Mouse (Mus musculus) hindbrain, embryonic 12.5 days (tissue): Measurements from ENCODE around the gene Ptchd1. TPM values are rescaled to one million over a fixed set of nuclear protein-coding genes. Genes with fewer than 3 reads are reported as not detected.
A peak's percentile ranks its signal among the peaks of the same experiment; 100 is the strongest.

ENCODE experiments used
- ATAC-seq: fragments of 200-750 bp; cut with Nextera tagmentation; 2 replicates; pipeline ENCODE4 v1.8.0; 2017; ENCODE audit warnings: moderate TSS enrichment; ENCODE audit not compliant: low FRiP score
- H3K27ac ChIP-seq: fragments of 300-500 bp; sonication (generic); 2 replicates; pipeline ENCODE4 v1.5.1; 2016; ENCODE audit warnings: mild to moderate bottlenecking
- H3K27me3 ChIP-seq: fragments of 300-500 bp; sonication (generic); 2 replicates; pipeline ENCODE4 v1.6.1; 2016; ENCODE audit warnings: mild to moderate bottlenecking
- H3K36me3 ChIP-seq: fragments of 300-500 bp; sonication (generic); 2 replicates; pipeline ENCODE4 v1.6.1; 2016; ENCODE audit warnings: mild to moderate bottlenecking
- H3K4me1 ChIP-seq: fragments of 300-500 bp; sonication (generic); 2 replicates; pipeline ENCODE4 v1.6.1; 2016
- H3K4me2 ChIP-seq: fragments of 300-500 bp; sonication (generic); replicated peaks from 2 replicates; pipeline ENCODE4 v1.6.1; 2016; ENCODE audit warnings: mild to moderate bottlenecking
- H3K4me3 ChIP-seq: fragments of 300-500 bp; sonication (generic); 2 replicates; pipeline ENCODE4 v1.5.1; 2016; ENCODE audit warnings: mild to moderate bottlenecking
- H3K9ac ChIP-seq: fragments of 300-500 bp; sonication (generic); 2 replicates; pipeline ENCODE4 v1.6.1; 2016; ENCODE audit warnings: mild to moderate bottlenecking, moderate library complexity
- H3K9me3 ChIP-seq: fragments of 300-500 bp; sonication (generic); replicated peaks from 2 replicates; pipeline ENCODE4 v1.6.1; 2016; ENCODE audit warnings: mild to moderate bottlenecking
- WGBS: fragments of 180-500 bp; shearing (Covaris S2); methylation state at CpG from one replicate; pipeline ENCODE4 v1.1.7; 2016; 5-methylcytosine and 5-hydroxymethylcytosine counted together
- polyA plus RNA-seq: library from polyadenylated mRNA; unstranded; fragments of >200 nt; fragmentation: Nextera tagmentation; extraction: Ambion mirVana; gene quantifications from 2 replicates; pipeline ENCODE4 v1.2.1, GENCODE M21; 2016

Ptchd1 gene
- polyA plus RNA-seq = 4.1 and 4.5 TPM in 2 replicates

DNA sequence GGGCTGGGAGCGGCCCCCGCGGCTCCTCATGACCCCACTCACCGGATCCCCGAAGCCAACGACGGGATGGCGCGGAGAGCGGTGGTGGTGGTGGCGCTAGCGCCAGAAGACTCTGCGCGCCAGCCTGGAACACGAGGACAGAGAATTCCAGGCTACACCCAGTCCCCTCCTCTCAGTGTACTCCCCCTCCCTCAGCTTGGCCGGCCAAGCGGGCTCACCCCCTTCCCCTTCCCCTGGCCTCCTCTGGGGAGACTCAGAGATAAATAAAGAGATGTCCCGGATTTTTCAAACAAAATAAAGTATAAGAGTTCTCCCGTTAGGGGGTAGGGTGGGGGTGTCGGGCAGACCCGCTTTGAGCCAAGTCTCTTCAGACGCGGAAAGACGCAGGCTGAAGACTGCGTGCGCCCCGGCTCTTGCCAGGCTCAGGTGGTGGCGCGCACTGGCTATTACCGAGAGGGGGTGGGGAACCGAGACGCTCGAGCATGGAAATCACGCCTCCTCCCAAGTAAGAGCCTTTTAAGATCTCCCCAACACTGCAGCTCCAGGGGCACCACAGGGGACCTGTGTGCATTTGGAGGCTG, at the start of gene Ptchd1:
TSS of gene Ptchd1 (minus strand) at position 114 of the 581 bp plus-strand sequence.
- Histone ChIP-seq H3K9me3 (no peaks in the 10 kb centered on the region), H3K9ac (peak within 1 kb of the TSS; percentile 54), H3K4me3 (peak within 1 kb of the TSS; percentile 51), H3K4me1 (no peaks in the 10 kb centered on the region), H3K4me2 (peak within 1 kb of the TSS; percentile 85), H3K36me3 (no peaks in the 10 kb centered on the region), H3K27ac (peak within 1 kb of the TSS; percentile 48), H3K27me3 (peaks cover 42% of the 10 kb centered on the region)
- peak; percentile 81 for ATAC-seq
- 20% methylated on average over 30 of the region's 34 CpGs for WGBS

DNA sequence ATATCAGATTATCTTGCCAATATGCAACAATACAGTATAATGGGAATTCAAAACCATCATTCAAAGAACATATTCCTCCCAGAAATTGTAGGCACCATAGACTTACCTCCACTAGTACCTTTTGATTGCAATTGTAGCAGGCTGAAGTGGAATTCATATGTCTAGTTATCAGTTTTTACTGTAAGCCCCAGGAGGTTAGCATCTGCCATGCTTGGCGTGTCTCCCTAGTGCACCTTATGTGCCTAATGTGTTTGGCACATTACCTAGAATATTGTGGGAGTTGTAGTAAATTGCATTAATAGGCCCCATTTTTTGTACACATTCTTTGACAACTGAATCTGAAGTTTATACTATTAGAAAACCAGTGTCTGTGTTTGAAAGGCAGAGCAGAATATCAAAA, 34.4 kb upstream of the Ptchd1 start:
- 88% methylated on average over 1 of the region's 1 CpGs for WGBS
- H3K4me1 ChIP-seq = no peaks in the 10 kb centered on the region
- no peak overlapping the region for H3K9ac ChIP-seq
- no peak for ATAC-seq
- H3K27me3 ChIP-seq = no peaks in the 10 kb centered on the region
- H3K4me2 ChIP-seq = no peak overlapping the region
- H3K4me3 ChIP-seq = no peak overlapping the region
- H3K9me3 ChIP-seq = no peaks in the 10 kb centered on the region
- no peaks in the 10 kb centered on the region for H3K36me3 ChIP-seq
- no peak overlapping the region for H3K27ac ChIP-seq

DNA sequence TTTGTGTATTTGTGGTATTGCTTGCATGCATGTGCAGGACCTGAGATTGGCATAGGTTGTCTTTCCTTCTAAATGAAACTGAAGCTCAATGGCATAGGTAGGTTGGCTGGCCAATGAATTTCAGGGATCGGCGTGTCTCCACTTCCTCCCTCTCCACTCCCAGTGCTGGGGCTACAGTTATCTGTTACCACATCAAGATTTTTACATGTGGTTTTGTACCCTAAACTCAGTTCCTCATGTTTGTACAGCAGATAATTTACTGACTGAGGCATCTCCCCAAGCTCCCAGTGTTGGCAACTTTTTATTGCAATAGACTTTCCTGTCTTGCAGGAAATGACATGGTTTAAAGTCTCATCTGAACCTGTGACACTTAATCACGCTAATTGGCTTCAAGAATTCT, 22.4 kb upstream of the Ptchd1 start:
- Histone ChIP-seq H3K4me2 (no peak overlapping the region), H3K9ac (no peak overlapping the region), H3K27ac (no peak overlapping the region), H3K4me1 (no peaks in the 10 kb centered on the region), H3K9me3 (no peaks in the 10 kb centered on the region), H3K36me3 (no peaks in the 10 kb centered on the region), H3K27me3 (no peaks in the 10 kb centered on the region), H3K4me3 (no peak overlapping the region)
- WGBS = 91% methylated on average over 3 of the region's 3 CpGs
- no peak for ATAC-seq

DNA sequence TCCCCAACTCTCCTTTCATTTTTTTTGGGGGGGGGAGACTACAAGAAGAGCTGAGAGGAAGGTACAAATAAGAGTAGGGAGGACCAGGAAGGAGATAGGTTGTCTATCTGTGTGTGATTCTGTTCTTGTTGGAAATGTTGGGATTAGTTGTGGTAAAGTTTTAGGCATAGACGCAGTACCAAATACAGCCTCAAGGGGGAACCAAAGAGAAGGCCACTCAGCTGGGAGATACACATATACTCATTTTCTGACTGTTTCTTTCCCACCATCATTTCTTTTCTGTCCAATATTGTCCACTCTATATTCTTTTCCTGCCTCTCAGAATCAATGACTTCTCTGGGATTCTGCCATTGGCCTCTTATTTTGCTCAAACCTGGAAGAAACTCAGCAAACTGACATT, 20.4 kb upstream of the Ptchd1 start:
- no peaks in the 10 kb centered on the region for H3K9me3 ChIP-seq
- no peak overlapping the region for H3K4me3 ChIP-seq
- 0% methylated on average over 1 of the region's 1 CpGs for WGBS
- no peaks in the 10 kb centered on the region for H3K36me3 ChIP-seq
- no peaks in the 10 kb centered on the region for H3K4me1 ChIP-seq
- no peak overlapping the region for H3K27ac ChIP-seq
- H3K9ac ChIP-seq = no peak overlapping the region
- H3K4me2 ChIP-seq = no peak overlapping the region
- ATAC-seq = no peak
- H3K27me3 ChIP-seq = no peaks in the 10 kb centered on the region

DNA sequence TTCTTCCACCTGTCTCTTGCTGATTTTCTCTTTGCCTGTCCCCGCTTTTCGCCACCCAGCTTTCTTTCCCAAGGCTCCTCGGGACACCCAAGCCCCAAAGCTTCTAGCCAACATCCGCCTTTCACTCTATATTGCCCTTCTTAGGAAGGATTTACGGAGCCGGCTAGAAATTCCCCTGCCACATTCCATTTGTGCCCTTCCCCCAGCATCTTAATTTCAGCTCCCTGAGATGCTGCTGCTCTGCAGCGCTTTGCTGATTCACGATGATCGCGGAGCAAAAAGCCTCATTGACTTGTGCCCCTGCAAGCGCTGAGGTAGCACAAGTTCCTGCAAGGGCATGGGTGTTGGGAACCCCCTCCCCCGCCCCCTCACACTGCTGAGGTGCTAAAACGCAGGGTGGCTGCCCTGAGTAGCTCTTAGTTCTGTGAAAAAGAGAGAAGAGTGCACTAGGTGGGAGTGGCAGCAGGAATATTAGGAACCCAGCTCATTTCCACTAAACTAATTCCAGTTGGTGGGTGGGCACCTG, 2.1 kb upstream of the Ptchd1 start:
- Histone ChIP-seq H3K9me3 (no peaks in the 10 kb centered on the region), H3K27ac (no peak overlapping the region), H3K4me1 (no peaks in the 10 kb centered on the region), H3K9ac (no peak overlapping the region), H3K4me3 (0 out of 2 replicates have a peak overlapping the region, but pooled peaks have one; percentile 3), H3K4me2 (peak overlapping the region; percentile 85), H3K36me3 (no peaks in the 10 kb centered on the region), H3K27me3 (peaks cover 42% of the 10 kb centered on the region)
- ATAC-seq = no peak
- WGBS = 13% methylated on average over 13 of the region's 13 CpGs

DNA sequence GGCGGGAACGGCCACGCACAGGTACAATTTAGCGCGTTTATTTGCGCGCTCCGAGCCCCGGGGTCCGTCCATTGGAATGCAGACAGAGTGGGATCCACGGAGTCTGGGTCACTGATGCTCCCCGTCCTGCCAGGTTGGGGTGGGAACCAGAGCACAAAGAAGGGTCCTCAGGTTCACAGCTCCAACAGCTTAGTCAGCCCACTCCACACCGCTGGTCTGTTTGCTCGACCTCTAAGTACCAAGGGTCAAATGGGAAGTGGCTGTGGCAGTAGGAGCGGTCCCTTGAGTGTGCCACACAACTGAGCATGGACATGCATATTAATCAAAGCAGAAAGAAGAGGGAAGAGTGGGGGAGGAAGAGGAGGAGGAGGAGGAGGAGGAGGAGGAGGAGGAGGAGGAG, 1.3 kb upstream of the Ptchd1 start:
- H3K27ac ChIP-seq = no peak overlapping the region
- WGBS = 14% methylated on average over 15 of the region's 15 CpGs
- peaks cover 42% of the 10 kb centered on the region for H3K27me3 ChIP-seq
- H3K9me3 ChIP-seq = no peaks in the 10 kb centered on the region
- H3K4me1 ChIP-seq = no peaks in the 10 kb centered on the region
- H3K36me3 ChIP-seq = no peaks in the 10 kb centered on the region
- H3K4me3 ChIP-seq = peak overlapping the region; percentile 51
- peak overlapping the region; percentile 85 for H3K4me2 ChIP-seq
- ATAC-seq = peak; percentile 17; the same call in 1 of the 2 replicates
- no peak overlapping the region for H3K9ac ChIP-seq

DNA sequence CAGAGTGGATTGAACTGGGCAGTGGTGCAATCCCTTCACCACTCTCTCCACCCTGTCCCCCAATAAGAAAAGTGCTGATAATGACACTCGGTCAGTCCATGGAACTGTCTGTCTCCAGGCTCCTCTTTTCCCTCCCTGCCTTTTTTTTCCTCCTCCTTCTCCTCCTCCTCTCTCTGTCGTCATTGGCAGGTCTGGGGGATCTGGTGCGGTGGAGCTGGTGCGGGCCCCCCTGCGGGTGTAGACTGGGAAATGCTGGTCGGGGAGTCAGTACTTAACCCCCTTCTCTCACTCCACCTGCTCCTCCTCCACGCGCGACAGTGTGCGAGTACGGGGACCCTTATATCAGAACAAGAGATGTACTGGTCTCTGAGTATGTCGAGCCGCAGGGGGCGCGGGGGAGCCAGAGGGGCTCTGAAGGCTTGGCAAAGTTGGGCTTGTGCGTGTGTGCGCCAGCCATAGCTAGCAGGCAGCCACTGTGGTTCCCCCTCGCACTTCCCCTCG, 777 bp upstream of the Ptchd1 start, which contains the start of gene Gm15155:
TSS of gene Gm15155 (plus strand) at position 401 of the 501 bp plus-strand sequence.
- Histone ChIP-seq H3K9ac (peak within 1 kb of the TSS; percentile 54; the same call in 1 of the 2 replicates), H3K4me2 (peak within 1 kb of the TSS; percentile 85), H3K4me3 (peak within 1 kb of the TSS; percentile 51), H3K27me3 (peaks cover 42% of the 10 kb centered on the region), H3K4me1 (no peaks in the 10 kb centered on the region), H3K36me3 (no peaks in the 10 kb centered on the region), H3K27ac (peak within 1 kb of the TSS; percentile 48; the same call in 1 of the 2 replicates), H3K9me3 (no peaks in the 10 kb centered on the region)
- WGBS = 24% methylated on average over 19 of the region's 19 CpGs
- peak; percentile 62 for ATAC-seq

DNA sequence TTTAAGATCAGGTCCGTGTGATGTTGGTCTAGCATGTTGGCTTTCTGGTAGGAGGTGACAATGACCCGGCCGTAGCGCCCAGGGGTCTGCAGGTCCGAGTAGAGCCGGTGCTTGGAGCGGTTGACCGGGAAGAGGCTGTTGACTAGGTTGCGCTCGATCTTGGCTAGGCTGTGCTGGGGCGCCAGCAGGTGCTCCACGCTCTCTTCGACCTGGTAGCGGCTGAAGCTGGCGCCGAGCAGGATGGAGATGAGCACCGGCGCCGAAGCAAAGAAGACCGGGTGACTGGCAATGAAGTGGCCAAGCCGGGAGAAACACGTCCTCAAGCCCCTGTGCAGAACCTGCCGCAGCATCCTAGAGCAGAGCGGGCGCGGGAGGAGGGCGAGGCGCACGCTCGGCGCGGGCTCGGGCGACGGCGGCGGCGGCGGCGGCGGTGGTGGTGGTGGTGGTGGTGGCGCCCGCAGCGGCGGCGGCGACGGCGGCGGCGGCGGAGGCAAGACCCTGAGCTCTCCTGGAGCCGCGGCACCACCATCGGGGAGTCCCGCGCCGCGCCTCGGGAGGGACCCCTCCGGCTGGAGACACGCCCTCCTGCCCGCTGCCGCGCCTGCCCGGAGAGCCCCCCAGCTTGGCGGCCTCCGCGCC, 534 bp downstream of the Ptchd1 start:
- WGBS = 13% methylated on average over 22 of the region's 69 CpGs
- no peaks in the 10 kb centered on the region for H3K36me3 ChIP-seq
- peak overlapping the region; percentile 85 for H3K4me2 ChIP-seq
- peak overlapping the region; percentile 51 for H3K4me3 ChIP-seq
- peak overlapping the region; percentile 54 for H3K9ac ChIP-seq
- no peaks in the 10 kb centered on the region for H3K4me1 ChIP-seq
- H3K27ac ChIP-seq = peak overlapping the region; percentile 48
- ATAC-seq = peak; percentile 62
- peaks cover 42% of the 10 kb centered on the region for H3K27me3 ChIP-seq
- H3K9me3 ChIP-seq = no peaks in the 10 kb centered on the region

DNA sequence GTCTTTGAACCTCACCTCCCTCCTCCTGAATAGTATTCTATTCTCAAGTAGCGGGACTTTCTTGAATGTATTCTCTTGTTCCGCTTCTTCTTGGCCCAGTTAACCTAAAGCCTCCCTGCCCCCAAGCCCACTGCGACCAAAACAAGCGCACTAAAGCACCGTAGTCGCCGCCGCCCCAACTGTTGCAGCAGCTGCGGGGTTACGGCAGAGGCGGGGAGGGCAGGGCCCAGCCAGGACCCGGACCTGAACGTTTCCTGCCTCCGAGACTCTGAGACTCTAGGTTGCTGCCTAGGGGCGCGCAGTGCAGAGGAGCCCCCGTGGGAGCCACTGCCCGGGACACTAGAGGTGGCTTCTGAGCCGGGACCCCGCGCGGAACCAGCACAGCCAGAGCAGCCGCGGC, 1.1 kb downstream of the Ptchd1 start:
- peak overlapping the region; percentile 54; the same call in 1 of the 2 replicates for H3K9ac ChIP-seq
- no peaks in the 10 kb centered on the region for H3K9me3 ChIP-seq
- peaks cover 42% of the 10 kb centered on the region for H3K27me3 ChIP-seq
- H3K36me3 ChIP-seq = no peaks in the 10 kb centered on the region
- H3K4me3 ChIP-seq = peak overlapping the region; percentile 51
- no peak overlapping the region for H3K27ac ChIP-seq
- peak; percentile 24; the same call in 1 of the 2 replicates for ATAC-seq
- H3K4me1 ChIP-seq = no peaks in the 10 kb centered on the region
- peak overlapping the region; percentile 85 for H3K4me2 ChIP-seq
- 19% methylated on average over 24 of the region's 24 CpGs for WGBS

DNA sequence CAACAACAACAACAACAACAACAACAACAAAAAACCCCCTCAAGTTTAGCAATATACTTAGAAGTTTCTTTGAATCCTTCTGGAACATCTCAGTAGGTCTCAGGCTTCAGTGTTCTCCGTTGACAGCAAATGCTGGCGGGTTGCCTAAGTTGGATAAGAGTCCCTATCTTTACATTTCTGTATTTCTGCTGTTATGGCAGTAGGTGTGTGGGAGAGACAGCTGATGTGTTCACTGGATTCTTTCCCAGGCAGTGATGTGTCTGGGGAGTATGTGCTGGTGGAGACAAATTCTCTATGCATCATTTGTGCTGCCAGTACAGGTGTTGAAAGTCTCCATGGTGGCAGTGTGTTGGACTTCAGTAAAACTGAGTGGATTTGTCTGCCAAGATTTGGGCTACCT, 22.4 kb downstream of the Ptchd1 start:
- Histone ChIP-seq H3K9ac (no peak overlapping the region), H3K9me3 (no peaks in the 10 kb centered on the region), H3K4me2 (no peak overlapping the region), H3K36me3 (no peaks in the 10 kb centered on the region), H3K4me3 (no peak overlapping the region), H3K4me1 (no peaks in the 10 kb centered on the region), H3K27me3 (no peaks in the 10 kb centered on the region), H3K27ac (no peak overlapping the region)
- no peak for ATAC-seq
- 96% methylated on average over 2 of the region's 2 CpGs for WGBS

DNA sequence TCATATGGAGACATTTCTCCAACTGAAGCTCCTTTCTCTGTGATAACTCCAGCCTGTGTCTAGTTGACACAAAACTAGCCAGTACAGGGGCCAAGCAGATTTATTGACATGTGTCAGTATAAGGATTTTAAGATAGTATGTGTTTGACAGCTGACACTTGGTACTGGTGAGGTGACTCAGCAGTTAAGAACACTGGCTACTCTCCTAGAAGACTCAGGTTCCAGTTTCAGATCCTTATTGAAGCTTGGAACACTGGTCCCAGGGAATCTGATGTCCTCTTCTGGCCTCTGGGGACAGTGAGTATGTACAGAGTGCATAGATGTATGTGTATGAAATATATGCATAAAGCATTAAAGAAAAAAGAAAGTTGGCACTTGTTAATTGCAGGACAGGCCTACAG, 27.2 kb downstream of the Ptchd1 start:
- Histone ChIP-seq H3K27ac (no peak overlapping the region), H3K27me3 (no peaks in the 10 kb centered on the region), H3K4me3 (no peak overlapping the region), H3K36me3 (no peaks in the 10 kb centered on the region), H3K9me3 (no peaks in the 10 kb centered on the region), H3K4me2 (no peak overlapping the region), H3K4me1 (no peaks in the 10 kb centered on the region), H3K9ac (no peak overlapping the region)
- no peak for ATAC-seq

DNA sequence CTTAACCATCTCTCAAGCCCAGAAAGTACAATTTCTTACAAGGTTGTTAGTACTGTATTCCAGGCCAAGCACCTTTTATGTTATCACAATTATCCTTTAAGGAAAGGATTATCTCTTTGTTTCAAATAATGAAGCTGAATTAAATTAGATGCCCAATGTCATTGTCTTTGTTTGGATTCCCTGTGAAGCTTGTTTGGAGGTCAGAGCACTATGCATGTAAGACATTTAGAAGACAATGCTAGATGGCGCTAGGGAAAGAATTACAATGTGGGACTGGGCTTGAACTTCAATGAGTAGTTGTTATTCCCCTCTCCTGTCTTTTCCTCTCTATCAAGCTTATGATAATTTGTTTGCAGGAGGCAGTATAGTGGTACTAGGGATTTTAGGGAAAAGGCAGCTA, 28.9 kb downstream of the Ptchd1 start:
- H3K36me3 ChIP-seq = no peaks in the 10 kb centered on the region
- no peaks in the 10 kb centered on the region for H3K4me1 ChIP-seq
- no peak overlapping the region for H3K9ac ChIP-seq
- no peaks in the 10 kb centered on the region for H3K9me3 ChIP-seq
- WGBS = 33% methylated on average over 1 of the region's 1 CpGs
- no peak overlapping the region for H3K4me2 ChIP-seq
- no peak overlapping the region for H3K4me3 ChIP-seq
- no peaks in the 10 kb centered on the region for H3K27me3 ChIP-seq
- ATAC-seq = no peak
- no peak overlapping the region for H3K27ac ChIP-seq
